Mouse (Mus musculus) adrenal gland, adult 18-20 months (tissue): Measurements from ENCODE around the gene Sfmbt1. TPM values are rescaled to one million over a fixed set of nuclear protein-coding genes. Genes with fewer than 3 reads are reported as not detected.

Source experiments
- DNase-seq, 2 experiments: peaks; one replicate each; pipeline ENCODE4 v3.0.0; 2021 to 2022; ENCODE audit warnings: low spot score in 2 of 2
- total RNA-seq, 2 experiments: library from RNA; stranded (reverse); gene quantifications; 1 replicate in 1 of 2; 2 replicates in 1 of 2; pipeline ENCODE4 v1.2.3; 2021

The Sfmbt1 gene
- total RNA-seq, 2 experiments from 2014 or later = 25.9 to 27.6 TPM

GRCm38 (mm10) chr14:30870206-30871147 is 155.8 kb downstream of the Sfmbt1 start:
- DNase-seq = no peak

Other genes starting within 250 kb of the Sfmbt1 start
- gene Dcp1a, start 235.3 kb upstream of the Sfmbt1 start, total RNA-seq = 10 to 100 TPM; 23.7 to 25.1 TPM
- 10 to 100 TPM; 12.4 to 13.8 TPM for gene Cacna1d, start 223.4 kb upstream of the Sfmbt1 start, total RNA-seq
- 1,000 to 10,000 TPM; 1,314 to 2,885 TPM for gene Tkt, start 166.5 kb upstream of the Sfmbt1 start, total RNA-seq
- gene Prkcd, start 88.6 kb upstream of the Sfmbt1 start, total RNA-seq = 100 to 1,000 TPM; 123 to 353 TPM
- gene Rft1, start 60.5 kb upstream of the Sfmbt1 start, total RNA-seq = 10 to 100 TPM; 20.8 to 35.3 TPM
- 10 to 100 TPM; 16.9 to 25.7 TPM for gene Tmem110, start 110.7 kb downstream of the Sfmbt1 start, total RNA-seq
- gene Mustn1, start 164.4 kb downstream of the Sfmbt1 start, total RNA-seq = 1 to 10 TPM; 2.5 to 6.0 TPM
- 10 to 100 TPM in 1 of 2 experiments, 1 to 10 TPM in 1; 2.8 to 15.2 TPM for gene Itih4, start 171.6 kb downstream of the Sfmbt1 start, total RNA-seq
- gene Itih3, start 208.9 kb downstream of the Sfmbt1 start, total RNA-seq = under 1 TPM; 0.74 to 0.96 TPM
- gene Itih1, start 228.4 kb downstream of the Sfmbt1 start, total RNA-seq = not detected
- gene Nek4, start 236.5 kb downstream of the Sfmbt1 start, total RNA-seq = 10 to 100 TPM; 10.3 to 11.8 TPM